Mouse (Mus musculus): ENCODE measurements around the gene Bpifb9b. TPM values are rescaled to one million over a fixed set of nuclear protein-coding genes. Genes with fewer than 3 reads are reported as not detected.

The Bpifb9b gene
- not detected in 2 replicates for polyA plus RNA-seq (2012)

DNA sequence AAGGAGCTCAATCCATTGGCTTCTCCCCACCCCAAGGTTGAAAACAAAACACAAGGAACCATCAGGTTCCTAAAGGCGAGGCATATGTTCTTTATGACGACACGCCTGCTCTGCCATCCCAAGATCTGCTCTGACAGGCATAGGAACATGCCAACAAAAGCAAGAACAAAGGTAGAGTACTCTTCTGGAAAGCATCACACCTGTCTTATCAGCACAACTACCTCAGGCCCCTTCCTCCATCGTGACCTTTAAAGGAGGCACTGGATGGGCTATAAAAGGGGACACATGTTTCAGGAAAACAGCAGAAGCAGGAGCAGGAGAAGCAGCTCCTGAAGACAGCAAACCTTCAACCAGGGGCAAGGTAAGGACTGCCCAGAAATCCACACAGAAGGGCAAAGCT lies at the start of gene Bpifb9b:
Bpifb9b (plus strand) TSS at position 301 of the 400 bp plus-strand sequence.

DNA sequence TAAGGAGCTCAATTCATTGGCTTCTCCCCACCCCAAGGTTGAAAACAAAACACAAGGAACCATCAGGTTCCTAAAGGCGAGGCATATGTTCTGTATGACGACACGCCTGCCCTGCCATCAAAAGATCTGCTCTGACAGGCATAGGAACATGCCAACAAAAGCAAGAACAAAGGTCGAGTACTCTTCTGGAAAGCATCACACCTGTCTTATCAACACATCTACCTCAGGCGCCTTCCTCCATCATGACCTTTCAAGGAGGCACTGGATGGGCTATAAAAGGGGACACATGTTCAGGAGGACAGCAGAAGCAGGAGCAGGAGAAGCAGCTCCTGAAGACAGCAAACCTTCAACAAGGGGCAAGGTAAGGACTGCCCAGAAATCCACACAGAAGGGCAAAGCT lies 49.5 kb upstream of the Bpifb9b start, which contains the start of gene Bpifb9a:
Bpifb9a (plus strand) TSS at position 301 of the 400 bp plus-strand sequence.

Other genes with a start within 250 kb of the Bpifb9b start
- not detected in 2 replicates for gene Bpifa3, start 176.9 kb upstream of the Bpifb9b start, polyA plus RNA-seq (2012)
- not detected in 2 replicates for gene Bpifa1, start 164.3 kb upstream of the Bpifb9b start, polyA plus RNA-seq (2012)
- not detected in 2 replicates for gene Bpifa5, start 144.6 kb upstream of the Bpifb9b start, polyA plus RNA-seq (2012)
- not detected in 2 replicates for gene Bpifb1, start 116.4 kb upstream of the Bpifb9b start, polyA plus RNA-seq (2012)
- 0.13 and 0.18 TPM in 2 replicates for gene Bpifb5, start 83.5 kb upstream of the Bpifb9b start, polyA plus RNA-seq (2012)
- not detected in 2 replicates for gene Bpifb9a, start 49.4 kb upstream of the Bpifb9b start, polyA plus RNA-seq (2012)
- 0.35 and 0.51 TPM in 2 replicates for gene Cdk5rap1, start 65.8 kb downstream of the Bpifb9b start, polyA plus RNA-seq (2012)
- gene Snta1, start 100.9 kb downstream of the Bpifb9b start, polyA plus RNA-seq (2012): 0.61 and 0.64 TPM in 2 replicates
- 6.4 and 9.7 TPM in 2 replicates for gene Cbfa2t2, start 129.3 kb downstream of the Bpifb9b start, polyA plus RNA-seq (2012)
- 0.14 and 1.5 TPM in 2 replicates for gene 1700003F12Rik, start 239.9 kb downstream of the Bpifb9b start, polyA plus RNA-seq (2012)
- gene Actl10, start 244.5 kb downstream of the Bpifb9b start, polyA plus RNA-seq (2012): 0.05 and 0.34 TPM in 2 replicates